Mouse (Mus musculus) cerebellum, postnatal 25 days (tissue): ENCODE data around the gene Olfr373.
A peak's percentile ranks its signal among the peaks of the same experiment; 100 is the strongest.

ENCODE experiments used
- DNase-seq, 2 experiments: peaks; one replicate each; pipeline ENCODE4 v3.0.0; 2021; ENCODE audit warnings: mixed read lengths in 2 of 2

Olfr373 gene

GRCm38 (mm10) chr8:72134756-72135445, 51.9 kb downstream of the Olfr373 start, which contains the start of gene Tpm4:
Gene Tpm4, plus strand, starts transcription at chr8:72134975.
- DNase-seq, result peak; percentile 73 to 82

- peak; percentile 40 to 50 for DNase-seq
Measured at GRCm38 (mm10) chr8:72135446-72136301, 52.7 kb downstream of the Olfr373 start.

GRCm38 (mm10) chr8:72136302-72136978, 53.5 kb downstream of the Olfr373 start:
- DNase-seq, result peak in 1 of 2 experiments; percentile 62

GRCm38 (mm10) chr8:72137431-72137830, 54.5 kb downstream of the Olfr373 start:
- no peak for DNase-seq

- DNase-seq, result no peak
Measured at GRCm38 (mm10) chr8:72138456-72138855, 55.5 kb downstream of the Olfr373 start.

- no peak for DNase-seq
Measured at GRCm38 (mm10) chr8:72143256-72143824, 60.4 kb downstream of the Olfr373 start.

GRCm38 (mm10) chr8:72144345-72144975, 61.5 kb downstream of the Olfr373 start:
- no peak for DNase-seq

- no peak for DNase-seq
Measured at GRCm38 (mm10) chr8:72145511-72145910, 62.5 kb downstream of the Olfr373 start.

GRCm38 (mm10) chr8:72146056-72146455, 63.1 kb downstream of the Olfr373 start:
- DNase-seq, result no peak

- DNase-seq, result no peak
Measured at GRCm38 (mm10) chr8:72146556-72146955, 63.6 kb downstream of the Olfr373 start.

- no peak for DNase-seq
Measured at GRCm38 (mm10) chr8:72147266-72147665, 64.3 kb downstream of the Olfr373 start.

- DNase-seq, result no peak
Measured at GRCm38 (mm10) chr8:72149056-72149455, 66.1 kb downstream of the Olfr373 start.

GRCm38 (mm10) chr8:72151418-72152078, 68.6 kb downstream of the Olfr373 start:
- DNase-seq, result no peak
